Comparison of ENCODE assay signal across 19 mouse cellular contexts in genomic region chr2:181585506-181585905, GRCm38 (mm10).
"Had no signal": no experiment of that assay in that cellular context is flagged by ENCODE, and none has a peak within 500 bp of the region (broad histone marks: within the 10 kb centered on the region; RNA-seq: fewer than 3 reads in every experiment).

No protein-coding gene starts in this region.

- H3K9ac ChIP-seq: intestine, embryonic 15.5 days; limb, embryonic 12.5 days; limb, embryonic 15.5 days; liver, embryonic 13.5 days; midbrain, embryonic 13.5 days; neural tube, embryonic 13.5 days had no signal

- DNase-seq: kidney, adult 18-20 months; kidney, adult 9 months; kidney, postnatal 14 days; left cerebral cortex, postnatal 4 days; liver, embryonic 13.5 days; lung, adult 2 months; lung, postnatal 14 days; lung, postnatal 4 days; retina, postnatal 1 day; thymus, adult 18-20 months; thymus, postnatal 36 days had no signal

- H3K27ac ChIP-seq: intestine, embryonic 15.5 days; limb, embryonic 12.5 days; limb, embryonic 15.5 days; liver, embryonic 13.5 days; midbrain, embryonic 13.5 days; neural tube, embryonic 13.5 days; stomach, postnatal 0 days had no signal

- H3K4me3 ChIP-seq: intestine, embryonic 15.5 days; limb, embryonic 12.5 days; limb, embryonic 15.5 days; liver, embryonic 13.5 days; midbrain, embryonic 13.5 days; myocyte; neural tube, embryonic 13.5 days had no signal

- ATAC-seq: intestine, embryonic 15.5 days; midbrain, embryonic 13.5 days; midbrain, embryonic 16.5 days had no signal

- H3K9me3 ChIP-seq: intestine, embryonic 15.5 days; limb, embryonic 12.5 days; limb, embryonic 15.5 days; liver, embryonic 13.5 days; midbrain, embryonic 13.5 days; neural tube, embryonic 13.5 days had no signal

- H3K4me2 ChIP-seq: intestine, embryonic 15.5 days; limb, embryonic 12.5 days; limb, embryonic 15.5 days; liver, embryonic 13.5 days; midbrain, embryonic 13.5 days; neural tube, embryonic 13.5 days had no signal

- H3K27me3 ChIP-seq: intestine, embryonic 15.5 days; limb, embryonic 12.5 days; limb, embryonic 15.5 days; liver, embryonic 13.5 days; midbrain, embryonic 13.5 days; neural tube, embryonic 13.5 days had no signal
